Mouse (Mus musculus): Measurements from ENCODE around the gene Nab2.

The Nab2 gene

DNA sequence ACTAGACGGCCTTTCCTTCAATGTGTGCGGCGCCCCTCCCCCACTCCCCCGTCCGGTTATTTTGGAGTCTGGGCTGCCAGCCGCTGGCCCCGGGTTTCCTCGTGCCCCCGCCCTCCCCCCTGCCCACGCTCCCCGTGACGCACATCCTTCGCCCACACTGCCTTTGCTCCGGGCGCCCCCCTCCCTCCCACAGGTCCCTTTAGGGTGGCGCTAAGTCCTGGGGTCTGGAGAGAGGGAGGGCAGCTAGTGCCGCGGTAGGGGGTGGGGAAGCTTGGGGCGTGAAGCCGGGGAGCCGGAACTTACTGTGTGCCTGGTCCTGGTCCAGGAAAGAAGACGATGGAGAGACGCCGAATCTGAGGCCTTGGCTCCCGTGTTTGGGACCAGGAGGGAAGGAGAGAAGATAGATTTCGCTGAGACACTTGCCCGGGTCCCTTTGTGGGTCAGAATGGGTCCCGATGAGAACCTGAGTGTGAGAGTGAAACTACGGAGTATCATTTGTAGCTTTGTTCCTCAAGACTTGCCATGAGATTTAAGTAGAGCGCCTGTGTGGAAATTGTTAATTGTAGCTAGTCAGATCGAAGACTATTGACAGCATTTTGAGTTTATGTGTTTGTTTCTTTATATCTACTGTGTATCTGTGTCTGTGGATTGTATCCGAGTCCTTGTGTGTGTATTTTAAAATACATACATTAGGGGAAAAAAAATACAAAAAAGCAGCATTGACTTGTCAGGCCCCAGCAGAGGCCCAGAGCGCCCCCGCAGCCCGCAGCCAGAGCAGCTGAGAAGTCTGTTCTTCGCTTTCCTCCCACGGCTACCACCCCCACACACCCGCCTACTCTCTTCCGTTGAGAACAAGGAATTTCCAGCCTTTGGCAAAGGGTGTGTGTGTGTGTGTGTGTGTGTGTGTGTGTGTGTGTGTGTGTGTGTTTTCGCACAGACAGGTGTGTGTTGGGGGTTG is at the start of gene Nab2:
Nab2 (minus strand) TSS at position 476 of the 958 bp plus-strand sequence.
- DNase-seq: peak; percentile 76 to 81

DNA sequence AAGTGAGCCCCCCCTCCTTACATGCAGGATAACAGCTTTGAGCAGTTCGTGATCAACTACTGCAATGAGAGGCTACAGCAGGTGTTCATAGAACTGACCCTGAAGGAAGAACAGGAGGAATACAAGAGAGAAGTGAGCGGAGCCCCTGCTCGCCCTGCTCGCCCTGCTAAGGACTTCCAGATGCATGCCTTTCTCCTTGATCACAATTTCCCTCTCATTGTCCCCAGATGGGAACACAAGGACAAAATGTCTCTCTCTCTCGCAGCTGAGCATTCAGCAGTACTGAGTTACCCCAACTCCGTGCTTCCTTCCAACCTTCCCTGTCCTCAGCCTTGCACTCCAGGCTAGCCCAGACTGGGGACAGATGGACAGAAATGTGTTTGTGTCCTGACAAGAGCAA is 44.4 kb upstream of the Nab2 start:
- DNase-seq: no peak

DNA sequence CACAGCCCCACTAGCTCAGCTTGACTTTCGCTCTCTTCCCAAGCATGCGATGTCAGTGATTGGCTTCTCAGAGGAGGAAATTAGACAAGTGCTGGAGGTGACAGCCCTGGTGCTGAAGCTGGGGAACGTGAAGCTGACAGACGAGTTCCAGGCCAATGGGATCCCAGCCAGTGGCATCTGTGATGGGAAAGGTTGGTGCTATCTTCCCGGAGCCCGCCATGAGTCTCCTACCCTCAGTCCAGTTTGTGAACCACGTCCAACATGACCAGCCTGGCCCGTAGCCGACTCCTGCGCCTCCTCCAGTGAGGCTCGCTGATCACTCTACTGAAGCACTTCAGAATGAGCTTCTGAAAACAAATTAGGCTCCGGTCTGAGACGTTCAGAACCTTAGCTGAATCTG is 42.0 kb upstream of the Nab2 start:
- DNase-seq: no peak

DNA sequence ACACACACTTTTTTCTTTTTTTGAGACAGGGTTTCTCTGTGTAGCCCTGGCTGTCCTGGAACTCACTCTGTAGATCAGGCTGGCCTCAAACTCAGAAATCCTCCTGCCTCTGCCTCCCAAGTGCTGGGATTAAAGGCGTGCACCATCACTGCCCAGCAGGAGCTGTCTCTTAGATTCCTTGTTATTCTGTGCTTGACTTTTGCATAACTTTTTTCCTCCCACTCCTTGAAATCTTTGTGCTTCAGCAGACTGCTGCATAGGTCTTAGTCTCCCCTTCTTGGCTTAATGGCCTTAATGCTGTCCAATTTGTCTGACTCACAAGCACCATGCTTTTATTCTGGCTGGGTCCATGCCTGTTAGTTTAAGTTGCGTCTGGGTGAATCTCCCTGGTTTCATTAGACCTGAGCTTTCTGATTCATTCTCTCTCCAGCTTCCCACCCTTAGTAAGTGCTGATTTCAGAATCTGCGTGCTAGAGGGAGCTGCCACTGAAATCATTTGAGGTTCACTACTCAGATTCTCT is 40.5 kb upstream of the Nab2 start:
- no peak for DNase-seq

- no peak for DNase-seq
Measured at GRCm38 (mm10) chr10:127707721-127708120, 39.4 kb upstream of the Nab2 start.

DNA sequence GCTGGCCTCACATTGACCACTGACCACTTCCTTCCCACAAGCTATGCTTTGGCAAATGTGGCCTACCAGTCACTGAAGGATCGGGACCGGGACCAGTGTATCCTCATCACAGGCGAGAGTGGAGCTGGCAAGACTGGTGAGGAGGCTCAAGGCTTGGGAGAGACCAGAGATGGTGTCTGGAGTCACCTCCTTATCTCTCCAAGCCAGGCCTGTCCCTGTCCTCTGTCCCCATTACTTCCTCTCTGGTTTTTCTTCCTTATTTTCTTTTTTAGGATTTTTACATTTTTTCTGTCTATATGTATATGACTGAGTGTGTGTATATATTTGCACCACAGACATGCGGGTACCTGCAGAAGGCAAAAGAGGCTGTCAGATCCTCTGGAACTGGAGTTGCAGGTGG is 37.4 kb upstream of the Nab2 start:
- DNase-seq: no peak

DNA sequence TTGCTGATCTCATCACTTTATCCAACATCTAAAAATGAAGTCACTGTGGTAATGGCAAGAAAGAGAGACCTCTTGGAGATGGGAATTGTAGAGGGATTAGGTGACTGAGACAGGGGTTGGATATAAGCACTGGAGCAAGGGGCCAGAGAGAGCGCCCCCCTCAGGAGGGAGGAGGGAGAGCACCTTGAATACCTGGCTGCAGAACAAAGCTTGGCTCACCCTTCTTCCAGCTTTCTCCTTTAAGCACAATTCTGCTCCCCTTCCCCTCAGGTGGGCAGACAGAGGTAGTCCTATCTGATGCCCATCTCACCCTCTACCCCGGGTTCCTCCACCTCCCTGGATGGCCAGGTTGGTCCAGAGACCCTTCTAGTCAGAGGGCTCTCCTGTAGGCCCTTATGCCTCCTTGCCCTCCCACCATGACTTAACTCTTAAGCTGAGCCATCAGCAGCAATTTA is 36.4 kb upstream of the Nab2 start, which contains the start of gene Myo1a:
Myo1a (plus strand) TSS at position 405 of the 455 bp plus-strand sequence.
- DNase-seq: no peak

- DNase-seq: no peak
Measured at GRCm38 (mm10) chr10:127704293-127704692, 35.9 kb upstream of the Nab2 start.

GRCm38 (mm10) chr10:127703299-127703698 is 34.9 kb upstream of the Nab2 start:
- DNase-seq: no peak

GRCm38 (mm10) chr10:127698966-127699365 is 30.6 kb upstream of the Nab2 start:
- no peak for DNase-seq

DNA sequence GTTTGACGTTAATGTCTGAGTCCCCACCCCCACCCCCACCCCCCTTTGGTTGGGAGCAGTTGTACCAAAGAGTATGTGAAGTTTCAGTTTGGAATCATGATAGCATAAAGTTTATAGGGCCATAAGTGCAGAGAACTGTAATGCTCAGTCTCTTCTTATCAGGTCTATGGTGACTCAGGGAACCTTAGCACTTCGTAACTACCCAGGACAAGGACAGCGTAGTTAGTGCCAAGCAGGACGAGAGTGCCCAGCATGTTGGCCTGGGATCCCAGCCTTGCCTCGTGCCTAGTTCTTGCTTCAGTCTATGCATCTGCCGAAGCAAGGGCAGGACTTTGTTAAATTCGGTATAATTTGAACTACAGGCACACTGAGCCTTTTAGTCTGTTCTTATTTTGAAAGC is 27.4 kb upstream of the Nab2 start:
- no peak for DNase-seq

DNA sequence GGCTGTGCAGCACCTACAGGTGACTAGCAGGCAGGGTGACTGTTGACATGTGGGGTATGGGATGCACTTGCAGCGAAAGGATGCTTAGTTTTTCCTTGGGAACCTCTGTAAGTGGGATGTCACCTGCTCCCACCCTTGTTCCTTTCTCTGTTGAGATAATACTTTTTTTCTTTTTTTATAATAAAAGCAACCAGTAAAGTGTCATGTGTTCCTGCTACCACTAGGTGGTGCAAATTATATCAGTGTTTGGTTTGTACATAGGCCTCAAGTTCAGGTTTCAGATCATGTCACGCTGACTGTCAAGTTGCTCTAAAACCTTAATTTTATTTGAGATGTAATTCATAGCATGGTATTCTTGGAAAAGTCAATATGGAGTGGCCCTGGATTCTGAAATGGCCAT is 26.3 kb upstream of the Nab2 start:
- DNase-seq: no peak

DNA sequence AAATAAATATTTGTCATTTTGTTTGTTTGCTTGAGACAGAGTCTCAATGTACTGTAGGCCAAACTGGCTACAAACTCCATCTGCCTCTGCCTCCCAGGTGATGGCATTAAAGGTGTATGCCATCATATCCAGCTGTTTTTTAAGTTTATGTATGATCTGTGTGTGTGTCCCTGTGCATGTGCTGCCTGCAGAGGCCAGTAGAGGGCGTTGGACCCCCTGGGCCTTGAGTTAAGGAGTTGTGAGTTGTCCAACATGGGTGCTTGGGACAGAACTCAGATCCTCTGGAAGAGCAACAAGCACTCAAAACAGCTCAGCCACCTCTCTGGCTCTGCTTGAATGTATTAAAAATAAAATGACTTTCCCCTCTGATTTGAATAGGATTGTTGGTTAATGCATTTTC is 22.7 kb upstream of the Nab2 start:
- DNase-seq: no peak

- DNase-seq: no peak
Measured at GRCm38 (mm10) chr10:127682886-127683285, 14.5 kb upstream of the Nab2 start.

- DNase-seq: no peak
Measured at GRCm38 (mm10) chr10:127679881-127680280, 11.5 kb upstream of the Nab2 start.

DNA sequence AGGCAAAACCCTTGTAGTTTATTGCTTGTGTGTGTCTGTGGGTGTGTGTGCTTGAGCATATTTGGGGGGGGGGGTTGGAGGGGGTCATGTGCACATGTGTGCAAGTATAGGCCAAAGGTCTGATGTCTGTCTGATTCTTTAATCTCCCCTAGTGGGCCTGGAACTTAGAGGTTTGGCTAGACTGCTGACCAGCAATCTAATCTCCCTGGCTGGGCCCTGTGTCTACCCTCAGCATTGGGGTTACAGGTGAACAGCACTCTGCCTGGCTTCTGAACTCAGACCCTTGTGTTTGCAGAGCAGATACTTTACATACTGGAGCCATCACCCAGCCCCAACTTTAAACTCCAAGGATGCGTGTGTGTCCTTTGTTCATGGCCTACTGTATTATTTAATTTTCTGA is 10.8 kb upstream of the Nab2 start:
- DNase-seq: no peak

DNA sequence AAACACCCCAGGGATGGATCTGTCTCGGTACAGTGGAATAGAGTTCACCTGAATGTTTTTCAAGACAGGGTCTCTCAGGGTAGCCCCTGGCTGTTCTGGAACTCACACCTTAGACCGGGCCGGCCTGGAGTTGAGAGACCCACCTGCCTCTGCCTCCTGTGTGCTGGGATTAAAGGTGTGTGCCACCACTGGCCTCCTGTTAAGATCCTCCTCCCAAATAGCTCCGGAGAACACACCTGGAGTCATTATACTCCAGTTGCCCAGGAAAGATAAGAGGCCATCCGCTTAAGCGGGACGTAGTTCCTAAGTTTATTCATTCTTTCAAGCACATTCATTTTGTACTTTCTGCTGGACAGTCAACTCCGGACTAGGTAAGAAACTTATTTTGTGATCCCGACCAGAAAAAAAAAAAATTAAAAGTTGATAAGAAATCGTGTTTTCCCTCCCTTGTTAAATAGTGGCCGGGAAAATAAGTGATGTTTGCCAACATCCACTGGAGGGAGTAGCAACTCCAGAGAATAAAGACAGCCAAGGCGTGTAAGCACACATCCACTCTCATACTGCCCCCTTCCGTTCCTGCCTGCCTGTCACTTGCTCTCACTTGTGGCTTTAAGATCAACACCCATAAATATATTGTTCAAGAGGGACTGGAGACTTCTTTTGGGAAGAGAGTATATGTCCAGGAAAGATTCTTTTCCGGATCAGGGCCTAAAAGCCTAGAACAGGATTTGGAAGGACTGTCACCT is 9.4 kb upstream of the Nab2 start:
- DNase-seq: peak; percentile 47 to 57

GRCm38 (mm10) chr10:127676691-127677548 is 8.6 kb upstream of the Nab2 start:
- DNase-seq: peak; percentile 81 to 89

DNA sequence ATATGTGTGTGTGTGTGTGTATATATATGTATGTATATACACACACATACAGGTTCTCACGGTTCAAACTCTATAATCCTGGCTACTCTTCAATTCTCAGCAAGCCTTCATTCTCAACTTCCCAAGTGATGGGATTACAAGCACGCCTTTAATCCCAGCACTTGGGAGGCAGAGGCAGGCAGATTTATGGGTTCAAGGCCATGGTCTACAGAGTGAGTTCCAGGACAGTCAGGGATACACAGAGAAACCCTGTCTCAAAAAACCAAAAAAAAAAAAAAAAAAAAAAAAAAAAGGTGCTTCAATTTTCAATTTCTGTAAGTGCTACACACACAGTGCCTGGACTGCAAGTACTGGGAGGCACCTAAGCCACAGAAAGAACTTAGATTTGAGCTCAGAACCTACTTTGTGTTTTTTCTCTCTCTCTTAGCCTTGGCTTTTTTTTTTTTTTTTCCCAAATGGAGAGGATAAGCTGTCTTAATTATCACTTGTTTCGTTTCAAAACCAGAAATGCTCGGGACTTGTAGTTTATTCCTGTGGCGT is 7.6 kb upstream of the Nab2 start:
- no peak for DNase-seq

DNA sequence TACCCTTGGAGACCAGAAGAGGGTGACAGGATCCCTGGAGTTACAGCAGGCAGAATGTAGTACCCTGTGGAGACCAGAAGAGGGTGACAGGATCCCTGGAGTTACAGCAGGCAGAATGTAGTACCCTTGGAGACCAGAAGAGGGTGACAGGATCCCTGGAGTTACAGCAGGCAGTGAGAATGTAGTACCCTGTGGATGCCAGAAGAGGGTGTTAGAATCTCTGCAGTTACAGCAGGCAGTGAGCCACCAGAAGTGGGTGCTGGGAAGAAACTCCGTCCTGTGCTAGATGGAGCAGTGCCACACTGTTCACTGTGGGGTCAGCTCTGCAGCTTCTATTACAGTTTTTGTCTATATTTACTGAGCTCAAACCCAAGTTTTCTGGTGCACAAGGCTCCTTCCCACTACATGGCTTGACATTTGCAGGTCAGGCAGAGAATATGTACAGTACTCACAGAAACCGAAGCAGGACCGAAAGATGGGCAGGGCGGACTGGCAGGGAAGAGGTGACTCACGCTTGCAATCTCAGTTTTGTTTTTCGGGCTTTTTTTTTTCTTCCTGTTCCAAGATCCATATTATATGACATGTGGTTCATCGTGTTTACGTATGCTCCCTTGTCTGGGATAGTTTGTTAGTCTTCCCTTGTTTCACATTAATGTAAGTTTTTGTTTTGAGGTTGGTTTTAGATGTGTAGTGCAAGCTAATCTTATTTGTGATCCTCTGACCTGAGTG is 6.6 kb upstream of the Nab2 start:
- DNase-seq: peak in 1 of 2 experiments; percentile 58

- no peak for DNase-seq
Measured at GRCm38 (mm10) chr10:127674046-127674655, 5.8 kb upstream of the Nab2 start.

All from spleen, adult 18-20 months (tissue).